Mouse (Mus musculus) MEL (cell line): ENCODE data around the gene Hdac1. TPM values are rescaled to one million over a fixed set of nuclear protein-coding genes. Genes with fewer than 3 reads are reported as not detected.
A peak's percentile ranks its signal among the peaks of the same experiment; 100 is the strongest.

ENCODE experiments used
- DNase-seq: peaks from one replicate; pipeline ENCODE4 v3.0.0; 2011; ENCODE audit warnings: low read depth, low spot score
- H3K27ac ChIP-seq: 2 replicates; pipeline ENCODE4 v1.5.1; 2012; ENCODE audit warnings: low read depth, mild to moderate bottlenecking, control low read depth, low read length, moderate library complexity; ENCODE audit not compliant: control insufficient read depth
- H3K27me3 ChIP-seq, 2 experiments: fragments of 150-350 bp in 1 of 2; sonication (generic) in 1 of 2; 2 replicates each; pipeline ENCODE4 v1.6.1; 2012; ENCODE audit warnings: low read length in 2 of 2, mild to moderate bottlenecking in 2 of 2, improper control_type of control experiment in 1 of 2, moderate library complexity in 1 of 2; ENCODE audit not compliant: insufficient read depth in 2 of 2, control insufficient read depth in 1 of 2
- H3K36me3 ChIP-seq, 2 experiments: 2 replicates each; pipeline ENCODE4 v1.6.1; 2012 to 2014; ENCODE audit warnings: low read length in 2 of 2, improper control_type of control experiment in 1 of 2, inconsistent platforms in 1 of 2, mild to moderate bottlenecking in 1 of 2; ENCODE audit not compliant: insufficient read depth in 2 of 2, control insufficient read depth in 1 of 2
- H3K4me1 ChIP-seq, 2 experiments: fragments of 150-350 bp in 1 of 2; sonication (generic) in 1 of 2; 2 replicates each; pipeline ENCODE4 v1.6.1; 2012; ENCODE audit warnings: low read length in 2 of 2, improper control_type of control experiment in 1 of 2, mild to moderate bottlenecking in 1 of 2; ENCODE audit not compliant: insufficient read depth in 2 of 2, control insufficient read depth in 1 of 2
- H3K4me3 ChIP-seq, 2 experiments: fragments of 150-350 bp in 1 of 2; sonication (generic) in 1 of 2; 2 replicates each; pipeline ENCODE4 v1.5.1; 2012; ENCODE audit warnings: low read depth in 2 of 2, low read length in 2 of 2, mild to moderate bottlenecking in 2 of 2, moderate library complexity in 2 of 2, control low read depth in 1 of 2, improper control_type of control experiment in 1 of 2; ENCODE audit not compliant: control insufficient read depth in 1 of 2, insufficient read depth in 1 of 2
- H3K79me2 ChIP-seq: 2 replicates; pipeline ENCODE4 v1.6.1; 2012; ENCODE audit warnings: mild to moderate bottlenecking, low read length, moderate library complexity; ENCODE audit not compliant: control insufficient read depth, poor library complexity, insufficient read depth
- H3K9ac ChIP-seq: 2 replicates; pipeline ENCODE4 v1.6.1; 2012; ENCODE audit warnings: low read depth, mild to moderate bottlenecking, control low read depth, low read length, moderate library complexity; ENCODE audit not compliant: control insufficient read depth, poor library complexity, severe bottlenecking
- H3K9me3 ChIP-seq: fragments of 150-350 bp; sonication (generic); replicated peaks from 2 replicates; pipeline ENCODE4 v1.6.1; 2012; ENCODE audit warnings: mild to moderate bottlenecking, low read length, improper control_type of control experiment, moderate library complexity; ENCODE audit not compliant: insufficient read depth
- E2F4 ChIP-seq: IDR thresholded peaks from 2 replicates; pipeline ENCODE4 v1.6.1; 2011; ENCODE audit warnings: low read depth, low read length, improper control_type of control experiment, borderline replicate concordance
- HCFC1 ChIP-seq: IDR thresholded peaks from 2 replicates; pipeline ENCODE4 v1.6.1; 2012; ENCODE audit warnings: low read depth, mild to moderate bottlenecking, inconsistent platforms, low read length, improper control_type of control experiment, moderate library complexity
- MAX ChIP-seq: IDR thresholded peaks from 2 replicates; pipeline ENCODE4 v1.6.1; 2011; ENCODE audit warnings: low read length, improper control_type of control experiment
- MAZ ChIP-seq: IDR thresholded peaks from 2 replicates; pipeline ENCODE4 v1.6.1; 2012; ENCODE audit warnings: low read depth, mild to moderate bottlenecking, inconsistent platforms, low read length, improper control_type of control experiment
- MXI1 ChIP-seq: IDR thresholded peaks from 2 replicates; pipeline ENCODE4 v1.6.1; 2011; ENCODE audit warnings: mild to moderate bottlenecking, low read depth, low read length, improper control_type of control experiment
- MYC ChIP-seq: IDR thresholded peaks from 2 replicates; pipeline ENCODE4 v1.6.1; 2011; ENCODE audit warnings: low read depth, mild to moderate bottlenecking, low read length, improper control_type of control experiment, moderate library complexity
- NELFE ChIP-seq: IDR thresholded peaks from 2 replicates; pipeline ENCODE4 v1.6.1; 2011; ENCODE audit warnings: low read depth, low read length, improper control_type of control experiment
- NRF1 ChIP-seq: IDR thresholded peaks from 2 replicates; pipeline ENCODE4 v1.6.1; 2014; ENCODE audit warnings: low read depth, mild to moderate bottlenecking, inconsistent platforms, low read length, improper control_type of control experiment, moderate library complexity; ENCODE audit not compliant: poor library complexity, insufficient read depth, severe bottlenecking
- POLR2A ChIP-seq, 2 experiments: IDR thresholded peaks; 2 replicates each; pipeline ENCODE4 v1.6.1; 2011 to 2012; ENCODE audit warnings: low read length in 2 of 2, mild to moderate bottlenecking in 2 of 2, control low read depth in 1 of 2, improper control_type of control experiment in 1 of 2, low read depth in 1 of 2, moderate library complexity in 1 of 2; ENCODE audit not compliant: control insufficient read depth in 1 of 2, insufficient read depth in 1 of 2, poor library complexity in 1 of 2
- POLR2AphosphoS2 ChIP-seq: IDR thresholded peaks from 2 replicates; pipeline ENCODE4 v1.6.1; 2011; ENCODE audit warnings: low read length, improper control_type of control experiment
- POLR2AphosphoS5 ChIP-seq: IDR thresholded peaks from 2 replicates; pipeline ENCODE4 v1.6.1; 2012; ENCODE audit warnings: low read depth, borderline replicate concordance, mild to moderate bottlenecking, inconsistent platforms, low read length, moderate library complexity, mixed read lengths
- RAD21 ChIP-seq: IDR thresholded peaks from 2 replicates; pipeline ENCODE4 v1.6.1; 2011; ENCODE audit warnings: mild to moderate bottlenecking, low read depth, low read length, improper control_type of control experiment
- SIN3A ChIP-seq: IDR thresholded peaks from 2 replicates; pipeline ENCODE4 v1.6.1; 2012; ENCODE audit warnings: low read length, improper control_type of control experiment, inconsistent platforms
- TBP ChIP-seq: IDR thresholded peaks from 2 replicates; pipeline ENCODE4 v1.8.0; 2011; ENCODE audit warnings: low read depth, low read length, improper control_type of control experiment
- USF1 ChIP-seq: IDR thresholded peaks from 2 replicates; pipeline ENCODE4 v1.6.1; 2014; ENCODE audit warnings: low read depth, mild to moderate bottlenecking, inconsistent platforms, low read length, improper control_type of control experiment, moderate library complexity
- ZNF384 ChIP-seq: IDR thresholded peaks from 2 replicates; pipeline ENCODE4 v1.6.1; 2012; ENCODE audit warnings: low read depth, mild to moderate bottlenecking, inconsistent platforms, low read length, improper control_type of control experiment
- polyA plus RNA-seq, 2 experiments: library from polyadenylated mRNA; stranded (reverse) in 1 of 2; unstranded in 1 of 2; fragments of >175 nt in 1 of 2; fragments of >200 nt in 1 of 2; gene quantifications; 2 replicates each; pipeline versions ENCODE4 v1.2.1 to v1.2.4; 2012; ENCODE audit warnings: low replicate concordance in 2 of 2, low read depth in 1 of 2; ENCODE audit not compliant: insufficient read length in 2 of 2, insufficient read depth in 1 of 2, missing spikeins in 1 of 2
- total RNA-seq: library from RNA; depleted of rRNA; stranded (reverse); fragments of 300-350 nt; gene quantifications from 2 replicates; pipeline ENCODE4 v1.2.3, GENCODE M21; 2012

Gene Hdac1
- total and polyA plus RNA-seq, 3 experiments, result 38.9 to 185 (median 108) TPM

DNA sequence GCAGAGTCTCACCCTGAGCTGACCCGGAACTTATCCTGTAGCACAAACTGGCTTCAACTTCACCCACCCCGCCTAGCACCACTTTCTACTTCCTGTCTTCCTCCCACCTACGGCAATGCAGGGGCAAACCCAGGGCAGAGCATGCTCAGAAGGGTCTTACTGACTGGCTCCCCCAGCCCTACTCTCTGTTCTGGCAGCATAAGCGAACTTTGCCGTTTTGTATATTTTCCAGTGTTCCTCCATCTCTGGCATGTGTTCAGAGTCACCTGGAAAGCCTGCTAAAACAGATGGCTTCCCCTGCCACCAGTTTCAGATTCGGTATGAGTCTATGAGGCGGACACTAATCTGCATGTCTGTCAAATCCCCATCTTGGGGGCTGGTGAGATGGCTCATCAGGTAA lies 37.8 kb upstream of the Hdac1 start:
- H3K27me3 ChIP-seq, result no peaks in the 10 kb centered on the region
- H3K9ac ChIP-seq, result peak overlapping the region; percentile 63
- H3K27ac ChIP-seq, result peak overlapping the region; percentile 54
- peaks cover 0 to 6% of the 10 kb centered on the region in 2 experiments; a peak in 2 of 4 replicates for H3K36me3 ChIP-seq
- peak overlapping the region; percentile 8 to 23; a peak in 2 of 4 replicates for H3K4me3 ChIP-seq
- peak; percentile 88 for DNase-seq
- no peaks in the 10 kb centered on the region; the same call in 1 of the 2 replicates for H3K79me2 ChIP-seq
- TF ChIP-seq SIN3A, result 0 out of 2 replicates have a peak, but pooled peaks have one; percentile 23
- peak; percentile 82 for TF ChIP-seq HCFC1
- TF ChIP-seq MAZ, result no peak
- peak; percentile 65 for TF ChIP-seq NRF1
- 0 out of 2 replicates have a peak, but pooled peaks have one; percentile 44 for TF ChIP-seq MAX
- peak in 1 of 2 experiments; percentile 63; a peak in 1 of 4 replicates for TF ChIP-seq POLR2A (IDR thresholded peaks at IDR 0.05; ENCODE audit: control insufficient read depth in 1 of 2, insufficient read depth in 1 of 2, low read depth in 1 of 2, low read length in 2 of 2, poor library complexity in 1 of 2)
- no peak for TF ChIP-seq USF1
- TF ChIP-seq NELFE, result peak; percentile 52
- peak; percentile 85 for TF ChIP-seq TBP
- no peak for TF ChIP-seq E2F4
- no peak for TF ChIP-seq ZNF384
- TF ChIP-seq MXI1, result no peak
- TF ChIP-seq MYC, result peak; percentile 36; the same call in 1 of the 2 replicates
- TF ChIP-seq RAD21, result no peak
- TF ChIP-seq, all 39 proteins: peak for 8
- Histone ChIP-seq H3K4me1 (peaks cover 0 to 20% of the 10 kb centered on the region in 2 experiments; a peak in 1 of 4 replicates), H3K9me3 (no peaks in the 10 kb centered on the region)

DNA sequence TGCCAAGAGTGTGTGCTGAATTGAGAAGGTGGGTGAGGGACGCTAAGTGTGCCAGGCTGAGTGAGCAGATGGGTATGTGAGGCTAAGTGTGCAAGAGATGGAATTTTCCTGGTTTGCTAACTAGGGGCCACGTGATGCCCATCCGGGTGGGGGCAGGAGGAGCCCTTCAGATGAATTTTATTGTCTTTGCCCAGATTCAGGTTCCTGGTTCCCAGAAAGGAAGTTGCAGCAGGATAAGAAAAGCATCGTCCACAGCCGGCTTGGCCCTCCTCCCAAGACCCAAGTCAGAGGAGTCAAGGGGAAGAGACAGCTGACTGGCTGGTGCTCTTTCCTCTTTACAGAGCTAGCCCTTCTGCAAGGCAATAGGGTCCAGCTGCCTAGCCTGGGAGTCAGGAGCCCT lies 36.0 kb upstream of the Hdac1 start, which contains the start of gene Fam167b:
Gene Fam167b (minus strand): TSS at position 84 of the 400 bp plus-strand sequence.
- H3K4me3 ChIP-seq, result peak within 1 kb of the TSS in 1 of 2 experiments; percentile 38; a peak in 1 of 4 replicates
- H3K9ac ChIP-seq, result no peak within 1 kb of the TSS
- H3K27ac ChIP-seq, result no peak within 1 kb of the TSS
- no peaks in the 10 kb centered on the region for H3K27me3 ChIP-seq
- peaks cover 0 to 23% of the 10 kb centered on the region in 2 experiments; a peak in 3 of 4 replicates for H3K4me1 ChIP-seq
- no peak for DNase-seq
- H3K79me2 ChIP-seq, result no peaks in the 10 kb centered on the region
- TF ChIP-seq POLR2AphosphoS5, result no peak
- TF ChIP-seq POLR2AphosphoS2, result no peak
- peak; percentile 42; the same call in 1 of the 2 replicates for TF ChIP-seq USF1
- peaks cover 0 to 6% of the 10 kb centered on the region in 2 experiments; a peak in 2 of 4 replicates for H3K36me3 ChIP-seq
- H3K9me3 ChIP-seq, result no peaks in the 10 kb centered on the region
